ENCODE assay signal across 12 mouse cellular contexts in genomic region chr4:132349495-132350122, GRCm38 (mm10). TPM values are rescaled to one million over a fixed set of nuclear protein-coding genes. Genes with fewer than 3 reads are reported as not detected.
DNase-seq lines count a peak whose midpoint lies in the region; ATAC-seq and TF ChIP-seq lines count a peak whose summit lies in the region.
"Had no signal": no experiment of that assay in that cellular context is flagged by ENCODE, and none has a peak within 500 bp of the region (broad histone marks: within the 10 kb centered on the region; RNA-seq: fewer than 3 reads in every experiment).

No protein-coding gene starts in this region.

- H3K9me3 ChIP-seq in heart, postnatal 0 days (replicated peaks; ENCODE audit: control insufficient read depth, low read length) = no peaks in the 10 kb centered on the region
- no peaks in the 10 kb centered on the region for H3K9me3 ChIP-seq in lung, postnatal 0 days (ENCODE audit: low read length)
- H3K9me3 ChIP-seq: neural tube, embryonic 13.5 days had no signal

- intact Hi-C loops in gastrocnemius, adult 2 months (cut with DNase I) = loop anchor here (5.0 to 10.0 kb wide), 2 partner anchors 58 to 265 kb away; no protein-coding TSS in a partner anchor

- H3K36me3 ChIP-seq in heart, postnatal 0 days (replicated peaks; ENCODE audit: control insufficient read depth, insufficient read depth, low read length) = peaks cover 21% of the 10 kb centered on the region
- no peaks in the 10 kb centered on the region for H3K36me3 ChIP-seq in lung, postnatal 0 days (ENCODE audit: insufficient read depth, low read length)
- peaks cover 8% of the 10 kb centered on the region for H3K36me3 ChIP-seq in small intestine, adult 2 months (ENCODE audit: control insufficient read depth, insufficient read depth, low read length)

- no peaks in the 10 kb centered on the region for H3K27me3 ChIP-seq in heart, postnatal 0 days (ENCODE audit: control insufficient read depth, insufficient read depth, low read length)
- no peaks in the 10 kb centered on the region for H3K27me3 ChIP-seq in lung, postnatal 0 days (replicated peaks; ENCODE audit: insufficient read depth, low read length)
- no peaks in the 10 kb centered on the region for H3K27me3 ChIP-seq in small intestine, adult 2 months (ENCODE audit: control insufficient read depth, insufficient read depth, low read length)
- H3K27me3 ChIP-seq: neural tube, embryonic 13.5 days had no signal

- H3K4me3 ChIP-seq in heart, postnatal 0 days (ENCODE audit: low read depth, low read length) = no peak overlapping the region
- H3K4me3 ChIP-seq in lung, postnatal 0 days (ENCODE audit: low read depth, low read length) = no peak overlapping the region
- no peak overlapping the region for H3K4me3 ChIP-seq in small intestine, adult 2 months (ENCODE audit: low read depth, low read length)
- H3K4me3 ChIP-seq in gastrocnemius, adult 2 months = no peak overlapping the region
- H3K4me3 ChIP-seq: erythroblast, embryonic 14.5 days; neural tube, embryonic 13.5 days had no signal

- 70% methylated on average over 3 of the region's 3 CpGs for WGBS in heart, postnatal 0 days
- 62% methylated on average over 3 of the region's 3 CpGs for WGBS in lung, postnatal 0 days
- 62% methylated on average over 3 of the region's 3 CpGs for WGBS in small intestine, adult 2 months

- no peak overlapping the region for H3K4me2 ChIP-seq in heart, postnatal 0 days (ENCODE audit: low read depth, low read length)
- H3K4me2 ChIP-seq in lung, postnatal 0 days (replicated peaks; ENCODE audit: low read depth, low read length) = no peak overlapping the region
- H3K4me2 ChIP-seq: midbrain, embryonic 11.5 days; neural tube, embryonic 13.5 days had no signal

- TF ChIP-seq EP300 in heart, postnatal 0 days (IDR thresholded peaks at IDR 0.05; ENCODE audit: low read depth) = no peak
- TF ChIP-seq EP300 in lung, postnatal 0 days (IDR thresholded peaks at IDR 0.05) = no peak

- no peak for ATAC-seq in heart, postnatal 0 days (ENCODE audit: insufficient read depth, low read depth)
- no peak for ATAC-seq in lung, postnatal 0 days

- H3K4me1 ChIP-seq in heart, postnatal 0 days (ENCODE audit: control insufficient read depth, insufficient read depth) = peaks cover 13% of the 10 kb centered on the region
- peaks cover 10% of the 10 kb centered on the region; the same call in 1 of the 2 replicates for H3K4me1 ChIP-seq in lung, postnatal 0 days (ENCODE audit: insufficient read depth, low read depth, low read length)
- H3K4me1 ChIP-seq in small intestine, adult 2 months (ENCODE audit: control insufficient read depth, insufficient read depth, insufficient read length, low read length) = peaks cover 9% of the 10 kb centered on the region; the same call in 1 of the 2 replicates

- no peak overlapping the region for H3K9ac ChIP-seq in heart, postnatal 0 days (replicated peaks; ENCODE audit: low read depth, low read length)
- no peak overlapping the region for H3K9ac ChIP-seq in lung, postnatal 0 days (replicated peaks; ENCODE audit: low read depth)
- H3K9ac ChIP-seq: neural tube, embryonic 13.5 days had no signal

- H3K27ac ChIP-seq in heart, postnatal 0 days (ENCODE audit: low read depth) = no peak overlapping the region
- no peak overlapping the region for H3K27ac ChIP-seq in lung, postnatal 0 days (ENCODE audit: low read length)
- H3K27ac ChIP-seq in small intestine, adult 2 months (ENCODE audit: insufficient read depth, low read depth, low read length) = no peak overlapping the region
- no peak overlapping the region for H3K27ac ChIP-seq in gastrocnemius, adult 2 months
- H3K27ac ChIP-seq: neural tube, embryonic 13.5 days had no signal

- TF ChIP-seq CTCF in heart, postnatal 0 days (IDR thresholded peaks at IDR 0.05; ENCODE audit: low read depth) = 0 out of 2 replicates have a peak, but pooled peaks have one; percentile 8
- TF ChIP-seq CTCF in lung, postnatal 0 days (IDR thresholded peaks at IDR 0.05) = peak; percentile 25
- TF ChIP-seq CTCF in small intestine, adult 2 months (IDR thresholded peaks at IDR 0.05; ENCODE audit: extremely low read depth, insufficient read length, insufficient replicate concordance, low read depth, low read length) = peak; percentile 20; the same call in 1 of the 2 replicates
- no peak for TF ChIP-seq CTCF in gastrocnemius, adult 2 months (IDR thresholded peaks at IDR 0.05)

- TF ChIP-seq POLR2A in small intestine, adult 2 months (IDR thresholded peaks at IDR 0.05; ENCODE audit: low read depth, low read length) = no peak

- no peak for DNase-seq in heart, postnatal 0 days (ENCODE audit: low spot score)
- no peak for DNase-seq in heart, postnatal 4 days
- no peak for DNase-seq in lung, postnatal 0 days (ENCODE audit: low spot score)
- DNase-seq in lung, postnatal 4 days = no peak
- peak; percentile 82 for DNase-seq in R1 (ENCODE audit: low read depth, low spot score)
- DNase-seq in thymus, postnatal 14 days = no peak
- no peak for DNase-seq in gastrocnemius, adult 2 months
- DNase-seq: cerebellum, postnatal 10 days had no signal

RNA-seq across cellular contexts. Expression of gene Rcc1, which starts 3.8 kb away (rescaled TPM):
- total RNA-seq in heart, postnatal 0 days (2014; rRNA removed; ENCODE audit: low replicate concordance) = 20.6 and 20.8 TPM in 2 replicates
- polyA plus RNA-seq in heart, postnatal 0 days (2015; fragmentation: Nextera tagmentation; extraction: Ambion mirVana) = 17.1 and 18.6 TPM in 2 replicates
- total RNA-seq in heart, postnatal 4 days (2021) = 10 to 100 TPM; 25.1 to 25.3 TPM
- 14.3 and 14.7 TPM in 2 replicates for polyA plus RNA-seq in lung, postnatal 0 days (2015; fragmentation: Nextera tagmentation; extraction: Ambion mirVana)
- polyA plus RNA-seq in small intestine, adult 2 months (2012; rRNA removed) = 5.2 and 9.6 TPM in 2 replicates
- total RNA-seq in gastrocnemius, adult 2 months (2021) = 1 to 10 TPM; 7.7 to 7.8 TPM

RNA-seq across cellular contexts. Expression of gene Trnau1ap, which starts 20.3 kb away (rescaled TPM):
- total RNA-seq in heart, postnatal 0 days (2014; rRNA removed; ENCODE audit: low replicate concordance) = 51.3 and 69.0 TPM in 2 replicates
- polyA plus RNA-seq in heart, postnatal 0 days (2015; fragmentation: Nextera tagmentation; extraction: Ambion mirVana) = 63.2 and 65.1 TPM in 2 replicates
- total RNA-seq in heart, postnatal 4 days (2021) = 10 to 100 TPM; 33.5 to 39.1 TPM
- 49.8 and 52.9 TPM in 2 replicates for polyA plus RNA-seq in lung, postnatal 0 days (2015; fragmentation: Nextera tagmentation; extraction: Ambion mirVana)
- polyA plus RNA-seq in small intestine, adult 2 months (2012; rRNA removed) = 20.7 and 24.1 TPM in 2 replicates
- total RNA-seq in gastrocnemius, adult 2 months (2021) = 10 to 100 TPM; 10.4 to 11.7 TPM

RNA-seq across cellular contexts. Expression of gene Rab42, which starts 46.4 kb away (rescaled TPM):
- 1.2 TPM in 1 of 2 replicates, not detected in the other for total RNA-seq in heart, postnatal 0 days (2014; rRNA removed; ENCODE audit: low replicate concordance)
- polyA plus RNA-seq in heart, postnatal 0 days (2015; fragmentation: Nextera tagmentation; extraction: Ambion mirVana) = 2.9 and 3.9 TPM in 2 replicates
- 1 to 10 TPM; 1.2 to 1.5 TPM for total RNA-seq in heart, postnatal 4 days (2021)
- polyA plus RNA-seq in lung, postnatal 0 days (2015; fragmentation: Nextera tagmentation; extraction: Ambion mirVana) = 2.3 and 3.1 TPM in 2 replicates
- 0.70 and 0.98 TPM in 2 replicates for polyA plus RNA-seq in small intestine, adult 2 months (2012; rRNA removed)
- total RNA-seq in gastrocnemius, adult 2 months (2021) = under 1 TPM in 1 of 2 experiments, not detected in 1; 0.33 TPM
